Mouse (Mus musculus): ENCODE measurements at regions not wholly inside any gene's neighbourhood (a gene's known extent, or its start where the extent isn't known, plus 50 kb on each side); places are given as distances from the start of the nearest gene placed in this dataset.

GRCm38 (mm10) chr2:159290081-159290480, 495.5 kb downstream of the Dhx35 start:
- WGBS, result 43% methylated on average over 1 of the region's 1 CpGs
- H3K27ac ChIP-seq (ENCODE audit: low read length), result no peak overlapping the region
- ATAC-seq (ENCODE audit: insufficient number of reproducible peaks, insufficient read depth, low FRiP score, low read depth), result no peak

GRCm38 (mm10) chr2:159307001-159307400, 512.4 kb downstream of the Dhx35 start:
- H3K4me3 ChIP-seq (ENCODE audit: low read depth, low read length), result no peak overlapping the region
- no peak overlapping the region for H3K9ac ChIP-seq (replicated peaks; ENCODE audit: low read depth, low read length)
- H3K9me3 ChIP-seq (ENCODE audit: control insufficient read depth, low read depth, low read length), result no peaks in the 10 kb centered on the region
- H3K36me3 ChIP-seq (ENCODE audit: control insufficient read depth, insufficient read depth, low read length), result no peaks in the 10 kb centered on the region
- H3K4me1 ChIP-seq (ENCODE audit: control insufficient read depth, insufficient read depth, low read length), result no peaks in the 10 kb centered on the region
- no peaks in the 10 kb centered on the region for H3K27me3 ChIP-seq (ENCODE audit: control insufficient read depth, insufficient read depth, low read length)
- 63% methylated on average over 7 of the region's 7 CpGs for WGBS
- no peak overlapping the region for H3K27ac ChIP-seq (ENCODE audit: low read length)
- ATAC-seq (ENCODE audit: insufficient number of reproducible peaks, insufficient read depth, low FRiP score, low read depth), result no peak
- H3K4me2 ChIP-seq (replicated peaks; ENCODE audit: low read depth, low read length), result no peak overlapping the region

More at GRCm38 (mm10) chr2:159290081-159290480, 495.5 kb downstream of the Dhx35 start:
- H3K9me3 ChIP-seq (ENCODE audit: control insufficient read depth, low read depth, low read length), result no peaks in the 10 kb centered on the region
- H3K4me3 ChIP-seq (ENCODE audit: low read depth, low read length), result no peak overlapping the region
- H3K36me3 ChIP-seq (ENCODE audit: control insufficient read depth, insufficient read depth, low read length), result no peaks in the 10 kb centered on the region
- H3K9ac ChIP-seq (replicated peaks; ENCODE audit: low read depth, low read length), result no peak overlapping the region
- H3K4me2 ChIP-seq (replicated peaks; ENCODE audit: low read depth, low read length), result no peak overlapping the region
- H3K4me1 ChIP-seq (ENCODE audit: control insufficient read depth, insufficient read depth, low read length), result 0 out of 2 replicates have a peak, but pooled peaks cover 3% of the 10 kb centered on the region
- no peaks in the 10 kb centered on the region for H3K27me3 ChIP-seq (ENCODE audit: control insufficient read depth, insufficient read depth, low read length)

- ATAC-seq (ENCODE audit: insufficient number of reproducible peaks, insufficient read depth, low FRiP score, low read depth), result no peak
- Histone ChIP-seq H3K4me2 (replicated peaks; ENCODE audit: low read depth, low read length) (no peak overlapping the region), H3K27me3 (ENCODE audit: control insufficient read depth, insufficient read depth, low read length) (no peaks in the 10 kb centered on the region), H3K36me3 (ENCODE audit: control insufficient read depth, insufficient read depth, low read length) (no peaks in the 10 kb centered on the region), H3K4me3 (ENCODE audit: low read depth, low read length) (no peak overlapping the region), H3K27ac (ENCODE audit: low read length) (no peak overlapping the region), H3K9ac (replicated peaks; ENCODE audit: low read depth, low read length) (no peak overlapping the region), H3K9me3 (ENCODE audit: control insufficient read depth, low read depth, low read length) (no peaks in the 10 kb centered on the region), H3K4me1 (ENCODE audit: control insufficient read depth, insufficient read depth, low read length) (no peaks in the 10 kb centered on the region)
- WGBS, result 51% methylated on average over 3 of the region's 3 CpGs
Measured at GRCm38 (mm10) chr2:159334711-159335110, 540.1 kb downstream of the Dhx35 start.

GRCm38 (mm10) chr2:159336646-159337045, 542.0 kb downstream of the Dhx35 start:
- Histone ChIP-seq H3K27ac (ENCODE audit: low read length) (no peak overlapping the region), H3K36me3 (ENCODE audit: control insufficient read depth, insufficient read depth, low read length) (no peaks in the 10 kb centered on the region), H3K4me3 (ENCODE audit: low read depth, low read length) (no peak overlapping the region), H3K27me3 (ENCODE audit: control insufficient read depth, insufficient read depth, low read length) (no peaks in the 10 kb centered on the region), H3K4me2 (replicated peaks; ENCODE audit: low read depth, low read length) (no peak overlapping the region), H3K9ac (replicated peaks; ENCODE audit: low read depth, low read length) (no peak overlapping the region), H3K9me3 (ENCODE audit: control insufficient read depth, low read depth, low read length) (no peaks in the 10 kb centered on the region), H3K4me1 (ENCODE audit: control insufficient read depth, insufficient read depth, low read length) (no peaks in the 10 kb centered on the region)
- no peak for ATAC-seq (ENCODE audit: insufficient number of reproducible peaks, insufficient read depth, low FRiP score, low read depth)
- WGBS, result 61% methylated on average over 2 of the region's 2 CpGs

- no peak for ATAC-seq (ENCODE audit: insufficient number of reproducible peaks, insufficient read depth, low FRiP score, low read depth)
- H3K4me2 ChIP-seq (replicated peaks; ENCODE audit: low read depth, low read length), result no peak overlapping the region
- no peaks in the 10 kb centered on the region for H3K9me3 ChIP-seq (ENCODE audit: control insufficient read depth, low read depth, low read length)
- no peaks in the 10 kb centered on the region for H3K4me1 ChIP-seq (ENCODE audit: control insufficient read depth, insufficient read depth, low read length)
- H3K27ac ChIP-seq (ENCODE audit: low read length), result no peak overlapping the region
- 61% methylated on average over 5 of the region's 5 CpGs for WGBS
- H3K27me3 ChIP-seq (ENCODE audit: control insufficient read depth, insufficient read depth, low read length), result no peaks in the 10 kb centered on the region
- H3K36me3 ChIP-seq (ENCODE audit: control insufficient read depth, insufficient read depth, low read length), result no peaks in the 10 kb centered on the region
- no peak overlapping the region for H3K9ac ChIP-seq (replicated peaks; ENCODE audit: low read depth, low read length)
- no peak overlapping the region for H3K4me3 ChIP-seq (ENCODE audit: low read depth, low read length)
Measured at GRCm38 (mm10) chr2:159343624-159344560, 549.3 kb downstream of the Dhx35 start.

- H3K36me3 ChIP-seq (ENCODE audit: control insufficient read depth, insufficient read depth, low read length), result no peaks in the 10 kb centered on the region
Measured at GRCm38 (mm10) chr2:159354247-159354646, 559.6 kb downstream of the Dhx35 start.

GRCm38 (mm10) chr2:159356503-159356902, 561.9 kb downstream of the Dhx35 start:
- no peak for ATAC-seq (ENCODE audit: insufficient number of reproducible peaks, insufficient read depth, low FRiP score, low read depth)

More at GRCm38 (mm10) chr2:159354247-159354646, 559.6 kb downstream of the Dhx35 start:
- no peaks in the 10 kb centered on the region for H3K4me1 ChIP-seq (ENCODE audit: control insufficient read depth, insufficient read depth, low read length)
- H3K27ac ChIP-seq (ENCODE audit: low read length), result no peak overlapping the region
- no peaks in the 10 kb centered on the region for H3K27me3 ChIP-seq (ENCODE audit: control insufficient read depth, insufficient read depth, low read length)
- H3K9me3 ChIP-seq (ENCODE audit: control insufficient read depth, low read depth, low read length), result no peaks in the 10 kb centered on the region
- H3K4me3 ChIP-seq (ENCODE audit: low read depth, low read length), result no peak overlapping the region
- 61% methylated on average over 2 of the region's 2 CpGs for WGBS
- no peak for ATAC-seq (ENCODE audit: insufficient number of reproducible peaks, insufficient read depth, low FRiP score, low read depth)
- no peak overlapping the region for H3K9ac ChIP-seq (replicated peaks; ENCODE audit: low read depth, low read length)
- no peak overlapping the region for H3K4me2 ChIP-seq (replicated peaks; ENCODE audit: low read depth, low read length)

GRCm38 (mm10) chr2:159361371-159361770, 566.8 kb downstream of the Dhx35 start:
- no peak overlapping the region for H3K4me3 ChIP-seq (ENCODE audit: low read depth, low read length)
- H3K4me2 ChIP-seq (replicated peaks; ENCODE audit: low read depth, low read length), result no peak overlapping the region
- no peaks in the 10 kb centered on the region for H3K4me1 ChIP-seq (ENCODE audit: control insufficient read depth, insufficient read depth, low read length)
- no peaks in the 10 kb centered on the region for H3K27me3 ChIP-seq (ENCODE audit: control insufficient read depth, insufficient read depth, low read length)
- H3K9ac ChIP-seq (replicated peaks; ENCODE audit: low read depth, low read length), result no peak overlapping the region
- no peaks in the 10 kb centered on the region for H3K9me3 ChIP-seq (ENCODE audit: control insufficient read depth, low read depth, low read length)
- no peak overlapping the region for H3K27ac ChIP-seq (ENCODE audit: low read length)
- H3K36me3 ChIP-seq (ENCODE audit: control insufficient read depth, insufficient read depth, low read length), result no peaks in the 10 kb centered on the region
- ATAC-seq (ENCODE audit: insufficient number of reproducible peaks, insufficient read depth, low FRiP score, low read depth), result no peak
- 84% methylated on average over 3 of the region's 3 CpGs for WGBS

More at GRCm38 (mm10) chr2:159356503-159356902, 561.9 kb downstream of the Dhx35 start:
- 19% methylated on average over 5 of the region's 5 CpGs for WGBS
- no peak overlapping the region for H3K4me2 ChIP-seq (replicated peaks; ENCODE audit: low read depth, low read length)
- H3K36me3 ChIP-seq (ENCODE audit: control insufficient read depth, insufficient read depth, low read length), result no peaks in the 10 kb centered on the region
- no peaks in the 10 kb centered on the region for H3K9me3 ChIP-seq (ENCODE audit: control insufficient read depth, low read depth, low read length)
- H3K9ac ChIP-seq (replicated peaks; ENCODE audit: low read depth, low read length), result no peak overlapping the region
- no peaks in the 10 kb centered on the region for H3K27me3 ChIP-seq (ENCODE audit: control insufficient read depth, insufficient read depth, low read length)
- H3K27ac ChIP-seq (ENCODE audit: low read length), result no peak overlapping the region
- H3K4me3 ChIP-seq (ENCODE audit: low read depth, low read length), result no peak overlapping the region
- H3K4me1 ChIP-seq (ENCODE audit: control insufficient read depth, insufficient read depth, low read length), result no peaks in the 10 kb centered on the region

All from stomach, embryonic 14.5 days (tissue).